Mouse (Mus musculus): ENCODE results near the gene Lenep.

- TF ChIP-seq CTCF (IDR thresholded peaks at IDR 0.05; ENCODE audit: borderline replicate concordance, insufficient read depth, low read depth, low read length) (no peak), POLR2A (IDR thresholded peaks at IDR 0.05; ENCODE audit: borderline replicate concordance, insufficient read depth, low read length) (no peak)
Measured at GRCm38 (mm10) chr3:89401329-89401728, 1.3 kb downstream of the Lenep start.

All from cerebellum, adult 2 months (tissue).